Mouse (Mus musculus) neural tube, embryonic 11.5 days (tissue): ENCODE data around the gene Pdia4. TPM values are rescaled to one million over a fixed set of nuclear protein-coding genes. Genes with fewer than 3 reads are reported as not detected.
"Not testable (repeated sequence)": the region's sequence is repeated elsewhere in the genome, so short reads cannot be mapped to it uniquely, and the experiment has no call there.

Experiments
- ATAC-seq: fragments of 200-750 bp; cut with Nextera tagmentation; 2 replicates; pipeline ENCODE4 v1.8.0; 2017; ENCODE audit warnings: moderate number of reproducible peaks, mild to moderate bottlenecking, moderate TSS enrichment, moderate library complexity; ENCODE audit not compliant: insufficient read depth, low FRiP score, low TSS enrichment
- DNase-seq: peaks from one replicate; pipeline ENCODE4 v3.0.0-alpha.2; 2015; ENCODE audit warnings: low spot score
- H3K27ac ChIP-seq: fragments of 300-500 bp; sonication (generic); 2 replicates; pipeline ENCODE4 v1.5.1; 2014; ENCODE audit warnings: low read depth, mild to moderate bottlenecking, low read length
- H3K27me3 ChIP-seq: fragments of 300-500 bp; sonication (generic); 2 replicates; pipeline ENCODE4 v1.6.1; 2014; ENCODE audit warnings: mild to moderate bottlenecking, low read length, mixed read lengths; ENCODE audit not compliant: control insufficient read depth, insufficient read depth
- H3K36me3 ChIP-seq: fragments of 300-500 bp; sonication (generic); 2 replicates; pipeline ENCODE4 v1.6.1; 2014; ENCODE audit warnings: mild to moderate bottlenecking, low read length, moderate library complexity, mixed read lengths; ENCODE audit not compliant: control insufficient read depth, insufficient read depth
- H3K4me1 ChIP-seq: fragments of 300-500 bp; sonication (generic); 2 replicates; pipeline ENCODE4 v1.6.1; 2014; ENCODE audit warnings: low read length, mixed read lengths; ENCODE audit not compliant: control insufficient read depth, insufficient read depth
- H3K4me2 ChIP-seq: fragments of 300-500 bp; sonication (generic); 2 replicates; pipeline ENCODE4 v1.6.1; 2014; ENCODE audit warnings: low read depth, mild to moderate bottlenecking, moderate library complexity
- H3K4me3 ChIP-seq: fragments of 300-500 bp; sonication (generic); 2 replicates; pipeline ENCODE4 v1.5.1; 2014; ENCODE audit warnings: low read depth, low read length
- H3K9ac ChIP-seq: fragments of 300-500 bp; sonication (generic); 2 replicates; pipeline ENCODE4 v1.6.1; 2014; ENCODE audit warnings: mild to moderate bottlenecking, low read length
- H3K9me3 ChIP-seq: fragments of 300-500 bp; sonication (generic); 2 replicates; pipeline ENCODE4 v1.6.1; 2016; ENCODE audit warnings: low read length; ENCODE audit not compliant: control insufficient read depth
- WGBS: fragments of 180-500 bp; shearing (Covaris S2); extraction: QIAGEN DNeasy Blood & Tissue Kit; methylation state at CpG from one replicate; pipeline ENCODE4 v1.1.7; 2014; 5-methylcytosine and 5-hydroxymethylcytosine counted together
- polyA plus RNA-seq: library from polyadenylated mRNA; unstranded; fragments of >200 nt; fragmentation: Nextera tagmentation; extraction: Ambion mirVana; gene quantifications from 2 replicates; pipeline ENCODE4 v1.2.1, GENCODE M21; 2014

The Pdia4 gene
- polyA plus RNA-seq, 1 experiment from 2014 or later: 304 TPM

GRCm38 (mm10) chr6:47787941-47788736, 25.1 kb downstream of the Pdia4 start:
- H3K4me1 ChIP-seq: 0 out of 2 replicates have a peak, but pooled peaks cover 3% of the 10 kb centered on the region
- H3K4me3 ChIP-seq: peak overlapping the region; percentile 32
- DNase-seq (peak; percentile 79), ATAC-seq (peak; percentile 94)
- H3K27ac ChIP-seq: peak overlapping the region; percentile 93
- H3K9me3 ChIP-seq: no peaks in the 10 kb centered on the region
- no peaks in the 10 kb centered on the region for H3K36me3 ChIP-seq
- no peaks in the 10 kb centered on the region for H3K27me3 ChIP-seq
- peak overlapping the region; percentile 69 for H3K9ac ChIP-seq
- peak overlapping the region; percentile 51 for H3K4me2 ChIP-seq
- 1% methylated on average over 18 of the region's 18 CpGs for WGBS

- 0 out of 2 replicates have a peak, but pooled peaks cover 3% of the 10 kb centered on the region for H3K4me1 ChIP-seq
- 76% methylated on average over 5 of the region's 5 CpGs for WGBS
- no peak overlapping the region for H3K4me3 ChIP-seq
- ATAC-seq (no peak), DNase-seq (no peak)
- H3K9ac ChIP-seq: no peak overlapping the region; the same call in 1 of the 2 replicates
- no peaks in the 10 kb centered on the region for H3K9me3 ChIP-seq
- no peaks in the 10 kb centered on the region for H3K27me3 ChIP-seq
- no peaks in the 10 kb centered on the region for H3K36me3 ChIP-seq
- H3K4me2 ChIP-seq: no peak overlapping the region
- no peak overlapping the region for H3K27ac ChIP-seq
Observed at GRCm38 (mm10) chr6:47784707-47785412, 28.4 kb downstream of the Pdia4 start.

- H3K4me1 ChIP-seq: no peaks in the 10 kb centered on the region
- WGBS: under 1% methylated on average over 21 of the region's 21 CpGs
- no peaks in the 10 kb centered on the region for H3K27me3 ChIP-seq
- H3K36me3 ChIP-seq: no peaks in the 10 kb centered on the region
- peak overlapping the region; percentile 46 for H3K9ac ChIP-seq
- H3K27ac ChIP-seq: no peak overlapping the region; the same call in 1 of the 2 replicates
- no peaks in the 10 kb centered on the region for H3K9me3 ChIP-seq
- peak overlapping the region; percentile 19 for H3K4me2 ChIP-seq
- H3K4me3 ChIP-seq: peak overlapping the region; percentile 31
- DNase-seq: peak; percentile 59
- ATAC-seq: peak; percentile 43; the same call in 1 of the 2 replicates
Observed at GRCm38 (mm10) chr6:47781091-47781968, 31.9 kb downstream of the Pdia4 start.

- H3K4me3 ChIP-seq: peak overlapping the region; percentile 31
- H3K4me1 ChIP-seq: no peaks in the 10 kb centered on the region
- peak overlapping the region; percentile 17; the same call in 1 of the 2 replicates for H3K4me2 ChIP-seq
- no peak overlapping the region for H3K9ac ChIP-seq
- no peaks in the 10 kb centered on the region for H3K9me3 ChIP-seq
- no peak for ATAC-seq
- no peak for DNase-seq
- H3K36me3 ChIP-seq: no peaks in the 10 kb centered on the region
- no peak overlapping the region for H3K27ac ChIP-seq
- H3K27me3 ChIP-seq: no peaks in the 10 kb centered on the region
- WGBS: 21% methylated on average over 2 of the region's 2 CpGs
Observed at GRCm38 (mm10) chr6:47780576-47781013, 32.6 kb downstream of the Pdia4 start.

- H3K4me2 ChIP-seq, H3K27me3 ChIP-seq, H3K27ac ChIP-seq, H3K36me3 ChIP-seq, H3K4me3 ChIP-seq, DNase-seq, H3K4me1 ChIP-seq, ATAC-seq, H3K9ac ChIP-seq, H3K9me3 ChIP-seq: not testable (repeated sequence)
- WGBS: 62% methylated on average over 7 of the region's 19 CpGs
Observed at GRCm38 (mm10) chr6:47771760-47772159, 41.5 kb downstream of the Pdia4 start.

GRCm38 (mm10) chr6:47771113-47771512, 42.1 kb downstream of the Pdia4 start:
- not testable (repeated sequence) for H3K9ac ChIP-seq, DNase-seq
- 64% methylated on average over 10 of the region's 12 CpGs for WGBS

DNA sequence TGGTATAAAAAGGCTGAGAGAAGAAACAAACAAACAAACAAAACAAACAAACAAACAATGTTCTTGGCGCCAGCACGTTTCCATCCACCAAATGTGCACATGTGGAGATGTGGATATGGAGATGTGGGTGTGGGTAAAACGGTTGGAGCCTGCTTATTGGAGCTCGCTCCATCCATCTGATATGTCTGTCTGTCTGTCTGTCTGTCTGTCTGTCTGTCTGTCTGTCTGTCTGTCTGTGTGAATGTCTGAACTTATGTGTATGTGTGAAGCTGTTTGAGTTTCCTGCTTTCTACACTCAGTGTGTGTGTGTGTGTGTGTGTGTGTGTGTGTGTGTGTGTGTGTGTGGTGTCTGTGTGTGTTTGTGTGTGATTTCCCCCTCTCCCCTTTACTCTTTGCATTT, 43.4 kb downstream of the Pdia4 start:
- DNase-seq, ATAC-seq, H3K4me1 ChIP-seq, H3K9ac ChIP-seq, H3K27me3 ChIP-seq, H3K36me3 ChIP-seq, H3K4me3 ChIP-seq, H3K4me2 ChIP-seq, H3K27ac ChIP-seq, H3K9me3 ChIP-seq: not testable (repeated sequence)
- 77% methylated on average over 4 of the region's 4 CpGs for WGBS

More at GRCm38 (mm10) chr6:47771113-47771512, 42.1 kb downstream of the Pdia4 start:
- H3K27ac ChIP-seq, H3K4me1 ChIP-seq, H3K27me3 ChIP-seq, H3K4me2 ChIP-seq, ATAC-seq, H3K9me3 ChIP-seq, H3K4me3 ChIP-seq, H3K36me3 ChIP-seq: not testable (repeated sequence)

DNA sequence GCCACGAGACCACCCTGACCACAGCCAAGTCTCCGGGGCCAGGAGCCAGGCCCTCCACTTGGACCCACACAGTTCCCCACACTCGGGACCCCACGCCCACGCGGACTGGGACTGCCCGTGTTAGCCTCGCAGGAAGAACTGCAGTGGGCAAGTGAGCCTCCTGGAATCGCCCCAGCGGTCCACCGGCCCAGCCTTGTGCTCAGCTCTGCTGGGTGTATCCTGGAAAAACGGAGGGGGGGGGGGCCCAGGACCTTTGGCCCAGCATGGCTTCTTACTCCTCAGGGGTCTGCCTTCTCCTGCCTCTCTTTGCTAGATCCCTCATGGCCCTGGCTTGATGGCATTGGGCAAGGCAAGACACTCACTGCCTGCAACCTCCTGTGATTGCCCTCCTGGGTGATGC, 44.7 kb downstream of the Pdia4 start:
- not testable (repeated sequence) for H3K4me1 ChIP-seq, H3K4me3 ChIP-seq, H3K4me2 ChIP-seq, H3K36me3 ChIP-seq, H3K9ac ChIP-seq, DNase-seq, H3K27me3 ChIP-seq, H3K9me3 ChIP-seq, ATAC-seq, H3K27ac ChIP-seq
- 60% methylated on average over 1 of the region's 12 CpGs for WGBS
